Mouse (Mus musculus): ENCODE data around the gene Myo15. TPM values are rescaled to one million over a fixed set of nuclear protein-coding genes. Genes with fewer than 3 reads are reported as not detected.
"Not testable (repeated sequence)": the region's sequence is repeated elsewhere in the genome, so short reads cannot be mapped to it uniquely, and the experiment has no call there.

Myo15 gene
- total RNA-seq, 2 experiments from 2014 or later: 0.05 to 0.09 TPM

DNA sequence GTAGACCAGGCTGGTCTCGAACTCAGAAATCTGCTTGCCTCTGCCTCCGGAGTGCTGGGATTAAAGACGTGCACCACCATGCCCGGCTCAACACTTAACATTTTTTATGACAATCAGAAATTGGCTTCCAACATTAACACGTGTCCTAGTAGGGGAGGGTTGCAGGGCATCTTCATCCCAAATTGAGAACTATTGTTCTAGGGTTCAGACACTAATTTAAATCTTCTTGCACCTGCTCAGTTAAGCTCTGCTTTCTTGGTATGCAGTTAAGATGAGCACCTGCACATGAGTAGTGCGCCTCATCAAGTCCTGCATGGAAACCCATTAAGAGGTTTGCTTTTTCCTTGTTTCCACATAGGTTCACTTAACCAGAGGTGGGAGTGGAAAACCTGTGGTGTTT is 72.7 kb downstream of the Myo15 start:
- no peak for DNase-seq (ENCODE audit: extremely low spot score in 1 of 2, low spot score in 1 of 2)

DNA sequence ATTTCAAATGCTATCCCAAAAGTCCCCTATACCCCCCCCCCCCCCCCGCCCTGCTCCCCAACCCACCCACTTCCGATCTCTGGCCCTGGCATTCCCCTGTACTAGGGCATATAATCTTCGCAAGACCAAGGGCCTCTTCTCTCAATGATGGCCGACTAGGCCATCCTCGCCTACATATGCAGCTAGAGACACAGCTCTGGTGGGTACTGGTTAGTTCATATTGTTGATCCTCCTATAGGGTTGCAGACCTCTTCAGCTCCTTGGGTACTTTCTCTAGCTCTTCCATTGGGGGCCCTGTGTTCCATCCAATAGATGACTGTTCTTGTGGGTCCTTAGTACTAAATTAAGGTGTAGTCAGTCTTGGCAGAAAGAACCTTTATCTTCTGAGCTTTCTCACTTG is 74.1 kb downstream of the Myo15 start:
- not testable (repeated sequence) for DNase-seq (ENCODE audit: extremely low spot score in 1 of 2, low spot score in 1 of 2)

DNA sequence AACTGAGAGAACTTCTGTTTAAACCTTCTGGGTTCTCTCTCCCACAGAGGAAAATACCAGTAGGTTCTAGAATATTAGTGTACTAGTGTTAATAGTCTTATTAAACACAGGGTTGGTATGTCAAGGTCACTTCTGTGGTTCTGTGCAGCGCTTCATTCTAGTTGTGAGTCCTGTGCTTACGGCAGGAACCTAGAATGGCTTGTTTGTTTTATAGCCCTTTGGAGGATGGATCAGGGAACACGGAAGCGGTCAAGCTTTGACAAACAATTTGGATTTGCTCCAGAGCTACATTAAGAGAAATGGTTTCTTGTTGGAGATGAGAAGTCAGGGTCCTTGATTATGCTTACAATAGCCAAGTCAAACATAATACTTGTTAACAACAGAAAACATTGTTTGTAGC is 76.3 kb downstream of the Myo15 start:
- no peak for DNase-seq (ENCODE audit: extremely low spot score in 1 of 2, low spot score in 1 of 2)

DNA sequence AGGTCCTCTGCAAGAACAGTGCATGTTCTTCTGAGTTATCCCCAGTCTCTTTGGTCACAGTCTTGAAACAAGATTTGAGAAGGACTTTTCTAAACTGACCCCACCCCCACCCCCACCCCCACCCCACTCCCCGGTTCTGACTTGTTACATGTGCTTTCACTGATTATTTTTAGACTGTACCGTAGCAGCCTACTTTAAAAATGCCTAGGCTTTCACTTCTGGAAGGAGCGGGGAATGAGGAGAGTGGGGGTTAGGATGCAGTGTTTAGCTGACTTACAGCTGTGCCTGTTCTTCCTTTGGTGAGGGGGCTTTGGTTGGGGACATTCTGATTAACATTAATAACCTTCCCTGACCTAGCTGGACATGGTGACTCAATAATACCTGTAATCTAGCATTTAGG is 79.0 kb downstream of the Myo15 start:
- no peak for DNase-seq (ENCODE audit: extremely low spot score in 1 of 2, low spot score in 1 of 2)

DNA sequence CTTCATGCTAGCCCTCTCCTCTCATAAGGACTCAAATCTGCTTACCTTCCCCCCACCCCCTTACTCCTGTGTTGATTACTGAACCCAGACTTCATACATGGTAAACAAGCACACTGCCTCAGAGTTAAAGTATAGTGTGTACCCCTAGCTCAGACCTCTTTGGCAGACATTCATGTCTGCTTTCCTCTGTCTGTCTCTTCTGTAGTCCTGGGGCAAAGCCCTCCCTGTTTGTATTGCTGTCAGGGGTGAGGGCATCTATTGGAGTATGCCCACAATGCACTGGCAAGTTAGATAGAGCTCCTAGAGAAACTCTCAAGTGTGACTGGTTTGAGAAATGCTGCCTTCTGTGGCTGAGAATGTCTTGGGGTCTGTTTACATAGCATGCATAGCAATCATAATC is 84.0 kb downstream of the Myo15 start:
- no peak for DNase-seq (ENCODE audit: extremely low spot score in 1 of 2, low spot score in 1 of 2)

DNA sequence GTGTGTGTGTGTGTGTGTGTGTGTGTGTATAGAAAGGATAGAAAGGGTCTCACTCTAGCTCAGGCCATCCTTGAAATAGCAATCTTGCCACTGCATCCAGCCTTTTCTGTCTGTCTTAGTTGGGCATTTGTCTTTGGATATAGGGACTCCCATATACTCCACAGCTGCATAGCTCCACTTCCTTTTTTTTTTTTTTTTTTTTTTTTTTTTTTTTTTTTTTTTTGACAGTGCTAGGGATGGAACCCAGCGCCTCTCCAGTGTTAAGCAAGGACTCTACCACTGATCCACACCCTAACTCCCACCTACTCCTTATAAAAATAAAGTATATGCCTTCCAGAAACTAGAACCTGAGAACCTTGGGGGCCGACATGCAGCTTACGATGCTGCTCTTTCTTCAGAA is 88.5 kb downstream of the Myo15 start:
- DNase-seq (ENCODE audit: extremely low spot score in 1 of 2, low spot score in 1 of 2): no peak

DNA sequence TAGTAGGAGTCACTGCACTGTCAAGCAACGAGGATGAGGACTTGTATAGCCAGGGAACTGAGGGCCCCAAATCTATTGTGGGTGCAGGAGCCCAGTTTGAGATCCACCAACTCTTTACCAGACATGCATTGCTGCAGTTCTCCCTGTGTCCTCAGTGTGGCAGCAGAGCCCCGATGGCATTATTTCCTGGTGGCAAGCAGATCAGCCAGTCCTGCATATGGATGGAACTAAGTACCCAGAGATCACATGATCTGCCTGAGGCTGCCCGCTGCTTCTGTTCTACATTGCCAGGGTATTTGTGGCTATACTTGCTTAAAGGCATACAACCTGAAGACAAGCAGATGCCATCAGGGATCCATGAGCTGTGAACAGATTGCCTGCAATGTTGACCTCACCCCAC is 90.2 kb downstream of the Myo15 start:
- DNase-seq (ENCODE audit: extremely low spot score in 1 of 2, low spot score in 1 of 2): peak; percentile 43 to 71

DNA sequence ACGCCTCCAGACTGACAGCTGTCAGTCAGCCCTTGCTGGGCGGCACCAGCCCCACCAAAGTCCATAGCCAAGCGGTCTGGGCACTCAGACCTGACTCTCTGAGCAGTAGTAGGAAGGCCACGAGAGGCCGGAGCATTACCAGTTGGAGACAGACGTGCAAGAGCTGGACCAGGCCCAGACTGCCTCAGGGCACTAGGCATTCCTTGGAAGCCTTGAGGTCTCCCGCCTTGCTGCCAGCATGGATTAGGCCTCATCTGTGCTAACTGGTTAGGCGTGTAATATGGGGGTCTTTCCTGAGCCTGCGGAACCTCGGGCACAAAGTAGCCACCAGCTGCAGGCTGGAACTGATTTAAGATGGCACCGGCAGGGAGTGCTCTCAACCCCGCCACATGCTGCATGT is 104.9 kb downstream of the Myo15 start:
- DNase-seq (ENCODE audit: extremely low spot score in 1 of 2, low spot score in 1 of 2): not testable (repeated sequence)

Other genes with a start within 250 kb of the Myo15 start
- gene Srebf1, start 246.8 kb upstream of the Myo15 start, total RNA-seq (2021): 10 to 100 TPM; 49.9 to 58.1 TPM
- gene Tom1l2, start 116.4 kb upstream of the Myo15 start, total RNA-seq (2021): 100 to 1,000 TPM; 170 to 175 TPM
- 1 to 10 TPM; 5.3 to 5.9 TPM for gene Drc3, start 116.0 kb upstream of the Myo15 start, total RNA-seq (2021)
- 10 to 100 TPM; 50.1 to 53.8 TPM for gene Gid4, start 52.2 kb upstream of the Myo15 start, total RNA-seq (2021)
- gene Atpaf2, start 50.9 kb upstream of the Myo15 start, total RNA-seq (2021): 10 to 100 TPM; 29.1 to 31.4 TPM
- gene Drg2, start 14.7 kb upstream of the Myo15 start, total RNA-seq (2021): 10 to 100 TPM; 70.2 to 72.7 TPM
- 10 to 100 TPM; 49.7 to 54.1 TPM for gene Alkbh5, start 67.0 kb downstream of the Myo15 start, total RNA-seq (2021)
- gene Llgl1, start 230.4 kb downstream of the Myo15 start, total RNA-seq (2021): 10 to 100 TPM; 51.7 to 53.8 TPM